Mouse (Mus musculus) limb, embryonic 14.5 days (tissue): ENCODE results near the gene Gale. TPM values are rescaled to one million over a fixed set of nuclear protein-coding genes. Genes with fewer than 3 reads are reported as not detected.
"Not testable (repeated sequence)": the region's sequence is repeated elsewhere in the genome, so short reads cannot be mapped to it uniquely, and the experiment has no call there.

ENCODE experiments used
- ATAC-seq: fragments of 200-750 bp; cut with Nextera tagmentation; 2 replicates; pipeline ENCODE4 v1.8.0; 2017; ENCODE audit warnings: low read depth, moderate number of reproducible peaks, moderate TSS enrichment; ENCODE audit not compliant: low FRiP score
- DNase-seq: peaks from one replicate; pipeline ENCODE4 v3.0.0-alpha.2; 2015; ENCODE audit warnings: low spot score
- H3K27ac ChIP-seq: fragments of 300-500 bp; sonication (generic); replicated peaks from 2 replicates; pipeline ENCODE4 v1.5.1; 2014; ENCODE audit warnings: low read depth, mild to moderate bottlenecking, low read length, moderate library complexity, mixed read lengths
- H3K27me3 ChIP-seq: fragments of 300-500 bp; sonication (generic); 2 replicates; pipeline ENCODE4 v1.6.1; 2014; ENCODE audit warnings: low read length, mixed read lengths; ENCODE audit not compliant: control insufficient read depth, insufficient read depth
- H3K36me3 ChIP-seq: fragments of 300-500 bp; sonication (generic); 2 replicates; pipeline ENCODE4 v1.6.1; 2014; ENCODE audit warnings: mild to moderate bottlenecking, low read length, moderate library complexity, mixed read lengths; ENCODE audit not compliant: control insufficient read depth, insufficient read depth
- H3K4me1 ChIP-seq: fragments of 300-500 bp; sonication (generic); 2 replicates; pipeline ENCODE4 v1.6.1; 2014; ENCODE audit warnings: antibody characterized with exemption, low read length, mixed read lengths; ENCODE audit not compliant: control insufficient read depth, insufficient read depth
- H3K4me2 ChIP-seq: fragments of 300-500 bp; sonication (generic); replicated peaks from 2 replicates; pipeline ENCODE4 v1.6.1; 2014; ENCODE audit warnings: low read depth, mild to moderate bottlenecking, low read length, moderate library complexity; ENCODE audit not compliant: severe bottlenecking
- H3K4me3 ChIP-seq: fragments of 300-500 bp; sonication (generic); replicated peaks from 2 replicates; pipeline ENCODE4 v1.5.1; 2014; ENCODE audit warnings: low read length
- H3K9ac ChIP-seq: fragments of 300-500 bp; sonication (generic); 2 replicates; pipeline ENCODE4 v1.6.1; 2014; ENCODE audit warnings: mild to moderate bottlenecking, low read depth, low read length, moderate library complexity; ENCODE audit not compliant: severe bottlenecking
- H3K9me3 ChIP-seq: fragments of 300-500 bp; sonication (generic); 2 replicates; pipeline ENCODE4 v1.6.1; 2016; ENCODE audit warnings: low read length; ENCODE audit not compliant: control insufficient read depth
- POLR2A ChIP-seq: fragments of 200-500 bp; IDR thresholded peaks from 2 replicates; pipeline ENCODE4 v1.8.0; 2012; ENCODE audit warnings: inconsistent platforms, mild to moderate bottlenecking, moderate library complexity, borderline replicate concordance; ENCODE audit not compliant: insufficient read depth, insufficient read length; ENCODE audit errors: extremely low read depth
- WGBS: fragments of 180-500 bp; shearing (Covaris S2); extraction: QIAGEN DNeasy Blood & Tissue Kit; methylation state at CpG from one replicate; pipeline ENCODE4 v1.1.7; 2014; 5-methylcytosine and 5-hydroxymethylcytosine counted together
- polyA plus RNA-seq, 2 experiments: library from polyadenylated mRNA; depleted of rRNA in 1 of 2; stranded (reverse) in 1 of 2; unstranded in 1 of 2; fragments of >200 nt; fragmentation: Nextera tagmentation in 1 of 2; extraction: Ambion mirVana in 1 of 2; gene quantifications; 2 replicates each; pipeline versions ENCODE4 v1.2.1 to v1.2.3; 2012 to 2014

Gene Gale
- polyA plus RNA-seq, 2 experiments: 59.3 to 83.7 TPM

GRCm38 (mm10) chr4:135970585-135970984 is 7.1 kb downstream of the Gale start:
- Histone ChIP-seq H3K4me3 (no peak overlapping the region), H3K9me3 (no peaks in the 10 kb centered on the region), H3K27me3 (no peaks in the 10 kb centered on the region), H3K36me3 (peaks cover 62% of the 10 kb centered on the region), H3K4me1 (peaks cover 7% of the 10 kb centered on the region), H3K4me2 (no peak overlapping the region), H3K27ac (no peak overlapping the region), H3K9ac (no peak overlapping the region)
- WGBS: 86% methylated on average over 11 of the region's 11 CpGs
- ATAC-seq: no peak
- TF ChIP-seq POLR2A: no peak
- no peak for DNase-seq

GRCm38 (mm10) chr4:135971805-135972555 is 8.5 kb downstream of the Gale start:
- no peak for TF ChIP-seq POLR2A
- under 1% methylated on average over 27 of the region's 35 CpGs for WGBS
- Histone ChIP-seq H3K9ac (peak overlapping the region; percentile 87), H3K4me1 (peaks cover 7% of the 10 kb centered on the region), H3K9me3 (no peaks in the 10 kb centered on the region), H3K27ac (no peak overlapping the region), H3K4me3 (peak overlapping the region; percentile 98), H3K4me2 (peak overlapping the region; percentile 91), H3K27me3 (no peaks in the 10 kb centered on the region), H3K36me3 (peaks cover 63% of the 10 kb centered on the region)
- no peak for DNase-seq
- ATAC-seq: peak; percentile 45

- H3K27ac ChIP-seq: no peak within 1 kb of the TSS
- H3K36me3 ChIP-seq: peaks cover 61% of the 10 kb centered on the region
- TF ChIP-seq POLR2A: 0 out of 2 replicates have a peak, but pooled peaks have one; percentile 56
- H3K9me3 ChIP-seq: no peaks in the 10 kb centered on the region
- whole genome bisulfite sequencing: 2% methylated on average over 19 of the region's 19 CpGs
- peaks cover 7% of the 10 kb centered on the region for H3K4me1 ChIP-seq
- DNase-seq: peak; percentile 83
- H3K4me3 ChIP-seq: peak within 1 kb of the TSS; percentile 98
- H3K27me3 ChIP-seq: no peaks in the 10 kb centered on the region
- peak; percentile 81 for ATAC-seq
- peak within 1 kb of the TSS; percentile 91 for H3K4me2 ChIP-seq
- H3K9ac ChIP-seq: peak within 1 kb of the TSS; percentile 87
Observed at GRCm38 (mm10) chr4:135972556-135972906, 9.0 kb downstream of the Gale start, which contains the start of gene Lypla2. Lypla2 (minus strand) TSS chr4:135972626.

- no peaks in the 10 kb centered on the region for H3K27me3 ChIP-seq
- peak overlapping the region; percentile 91 for H3K4me2 ChIP-seq
- DNase-seq (no peak), ATAC-seq (no peak)
- WGBS: 70% methylated on average over 13 of the region's 13 CpGs
- H3K4me3 ChIP-seq: peak overlapping the region; percentile 98
- H3K36me3 ChIP-seq: peaks cover 58% of the 10 kb centered on the region
- no peak overlapping the region for H3K27ac ChIP-seq
- no peak for TF ChIP-seq POLR2A
- H3K9me3 ChIP-seq: no peaks in the 10 kb centered on the region
- H3K9ac ChIP-seq: peak overlapping the region; percentile 87; the same call in 1 of the 2 replicates
- H3K4me1 ChIP-seq: peaks cover 7% of the 10 kb centered on the region
Observed at GRCm38 (mm10) chr4:135972911-135973811, 9.6 kb downstream of the Gale start.

- Histone ChIP-seq H3K27me3 (no peaks in the 10 kb centered on the region), H3K9ac (no peak overlapping the region), H3K4me2 (no peak overlapping the region), H3K4me1 (peaks cover 7% of the 10 kb centered on the region), H3K27ac (no peak overlapping the region), H3K9me3 (no peaks in the 10 kb centered on the region), H3K36me3 (peaks cover 50% of the 10 kb centered on the region), H3K4me3 (no peak overlapping the region)
- ATAC-seq (no peak), DNase-seq (no peak)
- 93% methylated on average over 12 of the region's 12 CpGs for WGBS
- TF ChIP-seq POLR2A: no peak
Observed at GRCm38 (mm10) chr4:135976146-135976545, 12.6 kb downstream of the Gale start.

GRCm38 (mm10) chr4:135980223-135980622 is 16.7 kb downstream of the Gale start:
- DNase-seq, H3K9me3 ChIP-seq, H3K27me3 ChIP-seq, H3K9ac ChIP-seq, H3K27ac ChIP-seq, H3K4me2 ChIP-seq, ATAC-seq, H3K4me1 ChIP-seq, H3K4me3 ChIP-seq: not testable (repeated sequence)
- peaks cover 72% of the 10 kb centered on the region for H3K36me3 ChIP-seq
- WGBS: 96% methylated on average over 5 of the region's 5 CpGs
